Mouse (Mus musculus): ENCODE results near the gene Oma1. TPM values are rescaled to one million over a fixed set of nuclear protein-coding genes. Genes with fewer than 3 reads are reported as not detected.

The Oma1 gene
- total and polyA plus RNA-seq, 3 experiments: 10.4 to 14.3 TPM; not detected in 1

GRCm38 (mm10) chr4:103395905-103396304, 82.3 kb downstream of the Oma1 start:
- no peak overlapping the region for H3K4me3 ChIP-seq (ENCODE audit: control insufficient read depth in 1 of 2, insufficient read depth in 1 of 2, low read depth in 2 of 2, low read length in 2 of 2)
- H3K9ac ChIP-seq (ENCODE audit: control insufficient read depth, low read depth, low read length, poor library complexity, severe bottlenecking): no peak overlapping the region
- H3K27me3 ChIP-seq (ENCODE audit: control insufficient read depth in 1 of 2, insufficient read depth in 2 of 2, low read length in 2 of 2): no peaks in the 10 kb centered on the region
- H3K27ac ChIP-seq (ENCODE audit: control insufficient read depth, low read depth, low read length): no peak overlapping the region
- no peaks in the 10 kb centered on the region for H3K4me1 ChIP-seq (ENCODE audit: control insufficient read depth in 1 of 2, insufficient read depth in 2 of 2, low read length in 2 of 2)
- H3K36me3 ChIP-seq (ENCODE audit: control insufficient read depth in 1 of 2, insufficient read depth in 2 of 2, low read length in 2 of 2): no peaks in the 10 kb centered on the region
- no peaks in the 10 kb centered on the region for H3K79me2 ChIP-seq (ENCODE audit: control insufficient read depth, insufficient read depth, low read length, poor library complexity)
- H3K9me3 ChIP-seq (replicated peaks; ENCODE audit: insufficient read depth, low read length): no peaks in the 10 kb centered on the region
- TF ChIP-seq MYB (IDR thresholded peaks at IDR 0.05; ENCODE audit: low read depth, low read length) (no peak), ELF1 (IDR thresholded peaks at IDR 0.05; ENCODE audit: low read depth, low read length) (no peak), POLR2AphosphoS5 (IDR thresholded peaks at IDR 0.05; ENCODE audit: borderline replicate concordance, low read depth, low read length) (no peak), USF2 (IDR thresholded peaks at IDR 0.05; ENCODE audit: borderline replicate concordance in 1 of 2, insufficient read depth in 1 of 2, low read depth in 1 of 2, low read length in 2 of 2) (no peak), UBTF (IDR thresholded peaks at IDR 0.05; ENCODE audit: borderline replicate concordance, insufficient read depth, low read depth, low read length) (no peak), MEF2A (IDR thresholded peaks at IDR 0.05; ENCODE audit: extremely low read depth, insufficient replicate concordance, low read depth, low read length, poor library complexity, severe bottlenecking) (no peak), MAFK (IDR thresholded peaks at IDR 0.05; ENCODE audit: borderline replicate concordance, low read depth, low read length) (no peak), BHLHE40 (IDR thresholded peaks at IDR 0.05; ENCODE audit: borderline replicate concordance, low read depth, low read length) (no peak), ETS1 (IDR thresholded peaks at IDR 0.05; ENCODE audit: low read depth, low read length) (no peak)
- DNase-seq (ENCODE audit: low read depth, low spot score): no peak

GRCm38 (mm10) chr4:103396876-103397275, 83.3 kb downstream of the Oma1 start:
- H3K36me3 ChIP-seq (ENCODE audit: control insufficient read depth in 1 of 2, insufficient read depth in 2 of 2, low read length in 2 of 2): no peaks in the 10 kb centered on the region
- H3K27me3 ChIP-seq (ENCODE audit: control insufficient read depth in 1 of 2, insufficient read depth in 2 of 2, low read length in 2 of 2): no peaks in the 10 kb centered on the region
- no peak overlapping the region for H3K4me3 ChIP-seq (ENCODE audit: control insufficient read depth in 1 of 2, insufficient read depth in 1 of 2, low read depth in 2 of 2, low read length in 2 of 2)
- no peaks in the 10 kb centered on the region for H3K4me1 ChIP-seq (ENCODE audit: control insufficient read depth in 1 of 2, insufficient read depth in 2 of 2, low read length in 2 of 2)
- H3K9ac ChIP-seq (ENCODE audit: control insufficient read depth, low read depth, low read length, poor library complexity, severe bottlenecking): no peak overlapping the region
- DNase-seq (ENCODE audit: low read depth, low spot score): no peak
- TF ChIP-seq GATA1 (IDR thresholded peaks at IDR 0.05; ENCODE audit: low read depth, low read length) (no peak), POLR2A (IDR thresholded peaks at IDR 0.05; ENCODE audit: control insufficient read depth in 1 of 2, insufficient read depth in 1 of 2, low read depth in 1 of 2, low read length in 2 of 2, poor library complexity in 1 of 2) (no peak), MAZ (IDR thresholded peaks at IDR 0.05; ENCODE audit: low read depth, low read length) (no peak), ETS1 (IDR thresholded peaks at IDR 0.05; ENCODE audit: low read depth, low read length) (no peak), UBTF (IDR thresholded peaks at IDR 0.05; ENCODE audit: borderline replicate concordance, insufficient read depth, low read depth, low read length) (no peak), GABPA (IDR thresholded peaks at IDR 0.05; ENCODE audit: low read depth, low read length) (no peak), ELF1 (IDR thresholded peaks at IDR 0.05; ENCODE audit: low read depth, low read length) (no peak), MXI1 (IDR thresholded peaks at IDR 0.05; ENCODE audit: low read depth, low read length) (no peak), CHD1 (IDR thresholded peaks at IDR 0.05; ENCODE audit: low read depth, low read length) (no peak), USF1 (IDR thresholded peaks at IDR 0.05; ENCODE audit: low read depth, low read length) (no peak)
- no peaks in the 10 kb centered on the region for H3K79me2 ChIP-seq (ENCODE audit: control insufficient read depth, insufficient read depth, low read length, poor library complexity)
- no peaks in the 10 kb centered on the region for H3K9me3 ChIP-seq (replicated peaks; ENCODE audit: insufficient read depth, low read length)
- H3K27ac ChIP-seq (ENCODE audit: control insufficient read depth, low read depth, low read length): no peak overlapping the region

All from MEL (cell line).